Mouse (Mus musculus): ENCODE data around the gene Trub1. TPM values are rescaled to one million over a fixed set of nuclear protein-coding genes. Genes with fewer than 3 reads are reported as not detected.

The Trub1 gene
- polyA plus RNA-seq, 1 experiment from 2014 or later = 22.1 TPM

DNA sequence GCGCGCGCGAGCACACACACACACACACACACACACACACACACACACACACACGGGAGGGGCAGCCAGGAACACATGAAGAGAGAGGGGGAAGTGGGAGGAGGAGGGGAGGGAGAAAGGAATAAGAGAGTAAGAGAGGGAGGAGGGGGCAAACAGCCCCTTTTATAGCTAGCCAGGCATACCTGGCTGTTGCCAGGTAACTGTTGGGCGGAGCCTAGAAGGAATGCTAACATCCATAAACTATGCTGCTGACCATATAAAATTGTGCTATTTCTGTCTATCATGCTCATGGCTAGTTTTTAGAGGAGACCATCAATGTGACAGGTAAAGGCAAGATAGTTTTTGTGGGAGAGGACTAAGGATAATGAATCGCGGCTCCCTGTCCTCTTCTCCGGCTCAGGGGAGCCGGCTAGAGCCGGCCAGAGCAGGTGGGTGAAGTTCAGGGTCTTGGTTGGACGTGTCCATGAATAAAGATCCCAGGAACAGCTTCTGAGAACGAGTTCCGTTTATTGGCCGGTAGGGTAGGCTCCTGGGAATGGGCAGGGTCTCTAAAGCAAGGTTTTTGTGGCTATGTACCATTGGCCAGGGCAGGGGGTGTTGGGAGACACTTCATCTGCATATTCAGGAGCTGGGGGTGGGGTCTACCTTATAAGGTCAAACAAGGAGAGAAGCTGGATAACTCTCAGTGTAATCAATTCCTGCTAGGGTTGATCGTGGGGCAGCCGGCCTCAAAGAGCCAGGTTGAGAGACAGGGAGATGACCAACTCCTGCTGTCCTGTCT is 34.7 kb upstream of the Trub1 start:
- Histone ChIP-seq H3K9me3 (ENCODE audit: control insufficient read depth, low read length) (no peaks in the 10 kb centered on the region), H3K4me2 (ENCODE audit: low read depth, low read length, severe bottlenecking) (peak overlapping the region; percentile 26; the same call in 1 of the 2 replicates), H3K4me3 (ENCODE audit: low read depth, low read length) (no peak overlapping the region), H3K9ac (ENCODE audit: low read length) (no peak overlapping the region), H3K27ac (ENCODE audit: low read depth, low read length) (no peak overlapping the region), H3K27me3 (ENCODE audit: control insufficient read depth, insufficient read depth, low read length) (no peaks in the 10 kb centered on the region), H3K36me3 (ENCODE audit: control insufficient read depth, insufficient read depth, low read length) (no peaks in the 10 kb centered on the region), H3K4me1 (replicated peaks; ENCODE audit: control insufficient read depth, insufficient read depth, low read length) (0 out of 2 replicates have a peak, but pooled peaks cover 3% of the 10 kb centered on the region)
- DNase-seq (ENCODE audit: low spot score) = no peak
- 21% methylated on average over 17 of the region's 17 CpGs for WGBS
- no peak for ATAC-seq (replicated peaks; ENCODE audit: low FRiP score)

GRCm38 (mm10) chr19:57423402-57423801 is 29.3 kb upstream of the Trub1 start:
- no peaks in the 10 kb centered on the region for H3K9me3 ChIP-seq (ENCODE audit: control insufficient read depth, low read length)
- H3K27me3 ChIP-seq (ENCODE audit: control insufficient read depth, insufficient read depth, low read length) = no peaks in the 10 kb centered on the region
- 0 out of 2 replicates have a peak, but pooled peaks cover 2% of the 10 kb centered on the region for H3K4me1 ChIP-seq (replicated peaks; ENCODE audit: control insufficient read depth, insufficient read depth, low read length)
- no peak overlapping the region for H3K27ac ChIP-seq (ENCODE audit: low read depth, low read length)
- no peak overlapping the region for H3K4me3 ChIP-seq (ENCODE audit: low read depth, low read length)
- H3K9ac ChIP-seq (ENCODE audit: low read length) = no peak overlapping the region
- WGBS = 48% methylated on average over 3 of the region's 3 CpGs
- no peak for DNase-seq (ENCODE audit: low spot score)
- ATAC-seq (replicated peaks; ENCODE audit: low FRiP score) = no peak
- H3K36me3 ChIP-seq (ENCODE audit: control insufficient read depth, insufficient read depth, low read length) = no peaks in the 10 kb centered on the region
- no peak overlapping the region for H3K4me2 ChIP-seq (ENCODE audit: low read depth, low read length, severe bottlenecking)

DNA sequence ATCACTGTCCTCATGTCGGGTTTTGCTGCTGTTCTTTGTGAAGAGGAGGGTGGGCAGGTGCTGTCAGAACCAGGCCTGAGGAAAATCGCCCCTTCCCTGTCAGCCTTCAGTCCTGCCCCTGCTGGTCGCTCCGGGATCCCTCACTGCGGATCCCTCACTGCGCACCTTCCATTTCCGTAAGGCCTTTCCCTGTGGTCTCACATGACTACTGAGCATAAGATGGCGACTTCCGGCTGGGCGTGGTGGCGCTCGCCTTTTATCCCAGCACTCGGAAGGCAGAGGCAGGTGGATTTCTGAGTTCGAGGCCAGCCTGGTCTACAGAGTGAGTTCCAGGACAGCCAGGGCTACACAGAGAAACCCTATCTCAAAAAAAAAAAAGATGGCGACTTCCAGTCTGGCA is 27.4 kb upstream of the Trub1 start:
- ATAC-seq (replicated peaks; ENCODE audit: low FRiP score) (no peak), DNase-seq (ENCODE audit: low spot score) (no peak)
- WGBS = 96% methylated on average over 15 of the region's 15 CpGs
- H3K27me3 ChIP-seq (ENCODE audit: control insufficient read depth, insufficient read depth, low read length) = no peaks in the 10 kb centered on the region
- H3K9ac ChIP-seq (ENCODE audit: low read length) = no peak overlapping the region
- H3K9me3 ChIP-seq (ENCODE audit: control insufficient read depth, low read length) = no peaks in the 10 kb centered on the region
- H3K4me2 ChIP-seq (ENCODE audit: low read depth, low read length, severe bottlenecking) = no peak overlapping the region
- no peak overlapping the region for H3K27ac ChIP-seq (ENCODE audit: low read depth, low read length)
- H3K4me3 ChIP-seq (ENCODE audit: low read depth, low read length) = no peak overlapping the region
- H3K36me3 ChIP-seq (ENCODE audit: control insufficient read depth, insufficient read depth, low read length) = no peaks in the 10 kb centered on the region
- no peaks in the 10 kb centered on the region for H3K4me1 ChIP-seq (replicated peaks; ENCODE audit: control insufficient read depth, insufficient read depth, low read length)

DNA sequence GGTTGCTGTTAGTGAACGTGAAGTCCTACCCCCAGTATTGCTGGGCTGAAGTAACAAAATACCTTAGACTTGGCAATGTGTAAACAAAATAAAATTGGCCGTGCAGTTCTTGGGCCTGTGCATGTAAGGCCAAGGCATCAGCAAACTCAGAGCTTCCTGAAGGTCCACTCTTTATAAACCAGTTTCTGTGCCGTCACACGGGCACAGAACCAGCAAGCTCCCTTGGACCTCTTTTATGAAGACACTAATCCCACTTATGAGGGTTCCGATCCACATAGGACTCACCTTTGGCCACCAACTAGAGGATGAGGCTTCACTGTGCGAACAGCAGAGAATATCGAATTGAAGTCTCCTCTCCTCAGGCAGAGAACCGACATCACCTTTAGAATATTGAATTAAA is 25.9 kb upstream of the Trub1 start:
- Histone ChIP-seq H3K4me3 (ENCODE audit: low read depth, low read length) (no peak overlapping the region), H3K9ac (ENCODE audit: low read length) (no peak overlapping the region), H3K27ac (ENCODE audit: low read depth, low read length) (no peak overlapping the region), H3K4me1 (replicated peaks; ENCODE audit: control insufficient read depth, insufficient read depth, low read length) (no peaks in the 10 kb centered on the region), H3K4me2 (ENCODE audit: low read depth, low read length, severe bottlenecking) (no peak overlapping the region), H3K27me3 (ENCODE audit: control insufficient read depth, insufficient read depth, low read length) (no peaks in the 10 kb centered on the region), H3K9me3 (ENCODE audit: control insufficient read depth, low read length) (no peaks in the 10 kb centered on the region), H3K36me3 (ENCODE audit: control insufficient read depth, insufficient read depth, low read length) (no peaks in the 10 kb centered on the region)
- 95% methylated on average over 8 of the region's 8 CpGs for WGBS
- ATAC-seq (replicated peaks; ENCODE audit: low FRiP score) (no peak), DNase-seq (ENCODE audit: low spot score) (no peak)

- H3K4me1 ChIP-seq (replicated peaks; ENCODE audit: control insufficient read depth, insufficient read depth, low read length) = no peaks in the 10 kb centered on the region
- no peak for DNase-seq (ENCODE audit: low spot score)
- no peak overlapping the region for H3K4me3 ChIP-seq (ENCODE audit: low read depth, low read length)
- ATAC-seq (replicated peaks; ENCODE audit: low FRiP score) = no peak
- no peak overlapping the region for H3K9ac ChIP-seq (ENCODE audit: low read length)
- no peak overlapping the region for H3K27ac ChIP-seq (ENCODE audit: low read depth, low read length)
- no peaks in the 10 kb centered on the region for H3K27me3 ChIP-seq (ENCODE audit: control insufficient read depth, insufficient read depth, low read length)
- no peaks in the 10 kb centered on the region for H3K36me3 ChIP-seq (ENCODE audit: control insufficient read depth, insufficient read depth, low read length)
- H3K9me3 ChIP-seq (ENCODE audit: control insufficient read depth, low read length) = no peaks in the 10 kb centered on the region
- no peak overlapping the region for H3K4me2 ChIP-seq (ENCODE audit: low read depth, low read length, severe bottlenecking)
- WGBS = 81% methylated on average over 14 of the region's 14 CpGs
Observed at GRCm38 (mm10) chr19:57427756-57428438, 24.8 kb upstream of the Trub1 start.

DNA sequence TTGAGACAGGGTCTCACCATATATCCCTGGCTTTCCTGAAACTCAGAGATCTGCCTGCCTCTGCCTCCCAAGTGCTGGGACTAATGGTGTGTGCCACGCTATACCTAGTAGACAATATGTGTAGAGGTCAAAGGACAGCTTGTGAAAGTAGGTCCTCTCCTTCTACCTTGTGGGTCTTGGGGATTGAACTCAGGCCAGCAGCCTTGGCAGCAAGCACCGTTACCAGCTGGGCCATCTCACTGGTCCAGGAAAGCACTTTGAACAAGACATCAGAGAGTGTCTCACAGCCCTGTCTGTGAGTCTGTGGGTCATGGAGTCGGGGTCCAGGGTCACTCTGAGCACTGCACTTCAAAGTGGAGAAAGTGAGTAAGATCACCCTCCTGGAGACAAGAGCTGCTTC is 24.1 kb upstream of the Trub1 start:
- H3K4me1 ChIP-seq (replicated peaks; ENCODE audit: control insufficient read depth, insufficient read depth, low read length) = no peaks in the 10 kb centered on the region
- no peaks in the 10 kb centered on the region for H3K27me3 ChIP-seq (ENCODE audit: control insufficient read depth, insufficient read depth, low read length)
- H3K4me2 ChIP-seq (ENCODE audit: low read depth, low read length, severe bottlenecking) = no peak overlapping the region
- DNase-seq (ENCODE audit: low spot score) (no peak), ATAC-seq (replicated peaks; ENCODE audit: low FRiP score) (no peak)
- H3K9me3 ChIP-seq (ENCODE audit: control insufficient read depth, low read length) = no peaks in the 10 kb centered on the region
- no peaks in the 10 kb centered on the region for H3K36me3 ChIP-seq (ENCODE audit: control insufficient read depth, insufficient read depth, low read length)
- no peak overlapping the region for H3K9ac ChIP-seq (ENCODE audit: low read length)
- no peak overlapping the region for H3K4me3 ChIP-seq (ENCODE audit: low read depth, low read length)
- no peak overlapping the region for H3K27ac ChIP-seq (ENCODE audit: low read depth, low read length)
- WGBS = 85% methylated on average over 3 of the region's 3 CpGs

DNA sequence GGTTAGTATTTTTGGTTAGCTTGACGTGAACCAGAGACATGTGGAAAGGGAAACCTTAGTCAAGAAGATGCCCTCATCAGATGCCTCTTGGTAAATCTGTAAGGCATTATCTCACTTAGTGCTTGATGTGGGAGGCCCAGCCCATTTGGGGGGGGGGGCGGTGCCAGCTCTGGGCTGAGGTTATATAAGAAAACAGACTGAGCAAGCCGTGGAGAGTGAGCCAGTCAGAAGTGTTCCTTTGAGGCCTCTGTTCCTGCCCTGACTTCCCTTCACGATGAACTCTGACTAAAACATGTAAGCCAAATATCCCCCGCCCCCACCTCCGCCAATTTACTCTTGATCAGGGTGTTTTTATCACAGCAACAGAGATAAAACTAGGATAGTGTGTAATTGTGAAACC is 22.8 kb upstream of the Trub1 start:
- DNase-seq (ENCODE audit: low spot score) (no peak), ATAC-seq (replicated peaks; ENCODE audit: low FRiP score) (no peak)
- no peaks in the 10 kb centered on the region for H3K4me1 ChIP-seq (replicated peaks; ENCODE audit: control insufficient read depth, insufficient read depth, low read length)
- no peak overlapping the region for H3K4me2 ChIP-seq (ENCODE audit: low read depth, low read length, severe bottlenecking)
- H3K36me3 ChIP-seq (ENCODE audit: control insufficient read depth, insufficient read depth, low read length) = no peaks in the 10 kb centered on the region
- H3K9me3 ChIP-seq (ENCODE audit: control insufficient read depth, low read length) = no peaks in the 10 kb centered on the region
- 84% methylated on average over 6 of the region's 6 CpGs for WGBS
- no peaks in the 10 kb centered on the region for H3K27me3 ChIP-seq (ENCODE audit: control insufficient read depth, insufficient read depth, low read length)
- H3K27ac ChIP-seq (ENCODE audit: low read depth, low read length) = no peak overlapping the region
- no peak overlapping the region for H3K4me3 ChIP-seq (ENCODE audit: low read depth, low read length)
- H3K9ac ChIP-seq (ENCODE audit: low read length) = no peak overlapping the region

DNA sequence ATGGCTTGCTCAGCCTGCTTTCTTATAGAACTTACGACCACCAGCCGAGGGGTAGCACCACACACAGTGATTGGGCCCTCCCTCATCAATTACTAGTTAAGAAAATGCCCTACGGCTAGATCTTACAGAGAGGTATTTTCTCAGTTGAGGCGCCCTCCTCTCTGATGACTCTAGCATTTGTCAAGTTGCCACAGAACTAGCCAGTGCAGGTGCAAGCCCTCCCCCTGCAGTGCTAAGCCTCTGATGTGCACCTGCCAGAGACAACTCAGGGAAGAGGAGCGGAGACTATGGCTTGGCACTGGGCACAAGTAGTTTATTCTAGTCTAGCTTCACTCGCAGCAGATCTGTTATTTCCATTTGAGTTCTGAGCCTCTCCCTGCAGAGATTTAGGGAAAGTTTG is 21.2 kb upstream of the Trub1 start:
- Histone ChIP-seq H3K4me3 (ENCODE audit: low read depth, low read length) (no peak overlapping the region), H3K4me1 (replicated peaks; ENCODE audit: control insufficient read depth, insufficient read depth, low read length) (no peaks in the 10 kb centered on the region), H3K27ac (ENCODE audit: low read depth, low read length) (no peak overlapping the region), H3K27me3 (ENCODE audit: control insufficient read depth, insufficient read depth, low read length) (no peaks in the 10 kb centered on the region), H3K9ac (ENCODE audit: low read length) (no peak overlapping the region), H3K9me3 (ENCODE audit: control insufficient read depth, low read length) (no peaks in the 10 kb centered on the region), H3K4me2 (ENCODE audit: low read depth, low read length, severe bottlenecking) (no peak overlapping the region), H3K36me3 (ENCODE audit: control insufficient read depth, insufficient read depth, low read length) (no peaks in the 10 kb centered on the region)
- DNase-seq (ENCODE audit: low spot score) (no peak), ATAC-seq (replicated peaks; ENCODE audit: low FRiP score) (no peak)
- 61% methylated on average over 6 of the region's 6 CpGs for WGBS

DNA sequence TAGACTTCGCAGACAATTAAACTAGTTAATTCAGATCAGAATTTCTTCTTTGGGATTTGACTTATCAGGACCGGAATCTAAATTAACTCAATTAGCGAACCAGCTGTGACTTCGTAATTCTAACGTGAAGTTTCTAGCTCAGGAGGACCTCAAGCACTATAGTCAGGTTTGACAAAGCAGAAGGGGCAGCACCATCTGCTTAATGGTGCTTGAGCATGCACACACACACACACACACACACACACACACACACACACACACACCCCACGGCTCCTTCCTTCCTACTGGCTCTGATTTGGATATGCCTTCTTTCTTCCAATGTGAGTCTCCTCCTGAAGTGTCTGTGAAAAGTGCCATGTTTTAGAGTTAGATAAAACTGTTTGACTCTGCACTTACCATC is 18.7 kb upstream of the Trub1 start:
- H3K9me3 ChIP-seq (ENCODE audit: control insufficient read depth, low read length) = no peaks in the 10 kb centered on the region
- WGBS = 71% methylated on average over 6 of the region's 6 CpGs
- H3K4me1 ChIP-seq (replicated peaks; ENCODE audit: control insufficient read depth, insufficient read depth, low read length) = no peaks in the 10 kb centered on the region
- H3K27me3 ChIP-seq (ENCODE audit: control insufficient read depth, insufficient read depth, low read length) = no peaks in the 10 kb centered on the region
- H3K9ac ChIP-seq (ENCODE audit: low read length) = no peak overlapping the region
- H3K4me3 ChIP-seq (ENCODE audit: low read depth, low read length) = no peak overlapping the region
- no peak overlapping the region for H3K27ac ChIP-seq (ENCODE audit: low read depth, low read length)
- H3K36me3 ChIP-seq (ENCODE audit: control insufficient read depth, insufficient read depth, low read length) = no peaks in the 10 kb centered on the region
- H3K4me2 ChIP-seq (ENCODE audit: low read depth, low read length, severe bottlenecking) = no peak overlapping the region
- ATAC-seq (replicated peaks; ENCODE audit: low FRiP score) (no peak), DNase-seq (ENCODE audit: low spot score) (no peak)

Measured in forebrain, embryonic 11.5 days (tissue).